Mouse (Mus musculus) stomach, postnatal 0 days (tissue): ENCODE measurements around the gene Rps2. TPM values are rescaled to one million over a fixed set of nuclear protein-coding genes. Genes with fewer than 3 reads are reported as not detected.

ENCODE experiments used
- ATAC-seq: fragments of 200-750 bp; cut with Nextera tagmentation; 2 replicates; pipeline ENCODE4 v1.8.0; 2017; ENCODE audit not compliant: low FRiP score, low TSS enrichment
- DNase-seq: peaks from one replicate; pipeline ENCODE4 v3.0.0-alpha.2; 2016; ENCODE audit warnings: low spot score
- H3K27ac ChIP-seq: fragments of 300-500 bp; sonication (generic); replicated peaks from 2 replicates; pipeline ENCODE4 v1.5.1; 2014; ENCODE audit warnings: mild to moderate bottlenecking, control low read depth
- H3K27me3 ChIP-seq: fragments of 300-500 bp; sonication (generic); 2 replicates; pipeline ENCODE4 v1.6.1; 2014; ENCODE audit warnings: low read length; ENCODE audit not compliant: control insufficient read depth, insufficient read depth
- H3K36me3 ChIP-seq: fragments of 300-500 bp; sonication (generic); 2 replicates; pipeline ENCODE4 v1.6.1; 2014; ENCODE audit warnings: low read length, mixed read lengths; ENCODE audit not compliant: control insufficient read depth, insufficient read depth
- H3K4me1 ChIP-seq: fragments of 300-500 bp; sonication (generic); replicated peaks from 2 replicates; pipeline ENCODE4 v1.6.1; 2014; ENCODE audit warnings: antibody characterized with exemption; ENCODE audit not compliant: control insufficient read depth, insufficient read depth
- H3K4me2 ChIP-seq: fragments of 300-500 bp; sonication (generic); replicated peaks from 2 replicates; pipeline ENCODE4 v1.6.1; 2014; ENCODE audit warnings: low read depth, mild to moderate bottlenecking, control low read depth, moderate library complexity
- H3K4me3 ChIP-seq: fragments of 300-500 bp; sonication (generic); 2 replicates; pipeline ENCODE4 v1.5.1; 2014; ENCODE audit warnings: low read depth, low read length, control low read depth
- H3K9ac ChIP-seq: fragments of 300-500 bp; sonication (generic); 2 replicates; pipeline ENCODE4 v1.6.1; 2014; ENCODE audit warnings: mild to moderate bottlenecking, low read length, control low read depth, mixed read lengths
- H3K9me3 ChIP-seq: fragments of 300-500 bp; sonication (generic); 2 replicates; pipeline ENCODE4 v1.6.1; 2016; ENCODE audit warnings: low read length; ENCODE audit not compliant: control insufficient read depth
- CTCF ChIP-seq: IDR thresholded peaks from 2 replicates; pipeline ENCODE4 v1.5.1; 2016; ENCODE audit warnings: antibody characterized with exemption, low read depth, mild to moderate bottlenecking, moderate library complexity
- EP300 ChIP-seq: optimal IDR thresholded peaks from 2 replicates; pipeline ENCODE3; 2016; ENCODE audit warnings: antibody characterized with exemption
- WGBS: fragments of 180-500 bp; shearing (Covaris S2); extraction: QIAGEN DNeasy Blood & Tissue Kit; methylation state at CpG from one replicate; pipeline ENCODE4 v1.1.7; 2014; 5-methylcytosine and 5-hydroxymethylcytosine counted together
- polyA plus RNA-seq: library from polyadenylated mRNA; unstranded; fragments of >200 nt; fragmentation: Nextera tagmentation; extraction: Ambion mirVana; gene quantifications from 2 replicates; pipeline ENCODE4 v1.2.1, GENCODE M21; 2015

Gene Rps2
- polyA plus RNA-seq, 1 experiment from 2014 or later = 1,135 TPM

- H3K4me2 ChIP-seq = no peak overlapping the region
- no peaks in the 10 kb centered on the region for H3K27me3 ChIP-seq
- DNase-seq (no peak), ATAC-seq (no peak)
- H3K4me3 ChIP-seq = no peak overlapping the region
- no peaks in the 10 kb centered on the region for H3K9me3 ChIP-seq
- H3K27ac ChIP-seq = peak overlapping the region; percentile 87; the same call in 1 of the 2 replicates
- no peak overlapping the region for H3K9ac ChIP-seq
- whole genome bisulfite sequencing = 83% methylated on average over 7 of the region's 7 CpGs
- TF ChIP-seq EP300 = no peak
- no peak for TF ChIP-seq CTCF
- no peaks in the 10 kb centered on the region for H3K36me3 ChIP-seq
- peaks cover 7% of the 10 kb centered on the region; the same call in 1 of the 2 replicates for H3K4me1 ChIP-seq
These were observed 17.5 kb downstream of the Rps2 start for GRCm38 (mm10) chr17:24735446-24735845.

- DNase-seq (peak; percentile 98), ATAC-seq (peak; percentile 96)
- Histone ChIP-seq H3K27me3 (no peaks in the 10 kb centered on the region), H3K36me3 (peaks cover 5% of the 10 kb centered on the region; the same call in 1 of the 2 replicates), H3K4me3 (peak within 1 kb of the TSS; percentile 65), H3K27ac (peak within 1 kb of the TSS; percentile 87), H3K9me3 (no peaks in the 10 kb centered on the region), H3K4me2 (peak within 1 kb of the TSS; percentile 87), H3K9ac (peak within 1 kb of the TSS; percentile 79), H3K4me1 (peaks cover 7% of the 10 kb centered on the region; the same call in 1 of the 2 replicates)
- TF ChIP-seq CTCF (0 out of 2 replicates have a peak, but pooled peaks have one; percentile 1), EP300 (no peak)
- 1% methylated on average over 29 of the region's 29 CpGs for WGBS
These were observed 18.6 kb downstream of the Rps2 start, which contains the start of gene Msrb1 for GRCm38 (mm10) chr17:24736330-24737051. Msrb1 (plus strand) TSS chr17:24736642.

- peak overlapping the region; percentile 87 for H3K4me2 ChIP-seq
- 16% methylated on average over 8 of the region's 8 CpGs for WGBS
- peak overlapping the region; percentile 79 for H3K9ac ChIP-seq
- H3K36me3 ChIP-seq = peaks cover 11% of the 10 kb centered on the region; the same call in 1 of the 2 replicates
- no peaks in the 10 kb centered on the region for H3K9me3 ChIP-seq
- peak overlapping the region; percentile 65 for H3K4me3 ChIP-seq
- TF ChIP-seq EP300 (no peak), CTCF (peak; percentile 50)
- ATAC-seq (no peak), DNase-seq (no peak)
- peaks cover 7% of the 10 kb centered on the region; the same call in 1 of the 2 replicates for H3K4me1 ChIP-seq
- H3K27ac ChIP-seq = peak overlapping the region; percentile 83
- no peaks in the 10 kb centered on the region for H3K27me3 ChIP-seq
These were observed 19.4 kb downstream of the Rps2 start for GRCm38 (mm10) chr17:24737135-24737810.

GRCm38 (mm10) chr17:24738238-24738637, 20.3 kb downstream of the Rps2 start:
- Histone ChIP-seq H3K27me3 (no peaks in the 10 kb centered on the region), H3K4me3 (no peak overlapping the region), H3K27ac (no peak overlapping the region), H3K36me3 (peaks cover 11% of the 10 kb centered on the region; the same call in 1 of the 2 replicates), H3K9me3 (no peaks in the 10 kb centered on the region), H3K4me1 (peaks cover 7% of the 10 kb centered on the region; the same call in 1 of the 2 replicates), H3K4me2 (0 out of 2 replicates have a peak overlapping the region, but pooled peaks have one; percentile 17), H3K9ac (no peak overlapping the region)
- 66% methylated on average over 4 of the region's 4 CpGs for WGBS
- no peak; the same call in 1 of the 2 replicates for ATAC-seq
- DNase-seq = peak; percentile 75
- no peak for TF ChIP-seq EP300
- no peak for TF ChIP-seq CTCF

GRCm38 (mm10) chr17:24739926-24740325, 22.0 kb downstream of the Rps2 start:
- no peaks in the 10 kb centered on the region for H3K27me3 ChIP-seq
- DNase-seq (no peak), ATAC-seq (no peak)
- H3K27ac ChIP-seq = no peak overlapping the region
- H3K4me2 ChIP-seq = no peak overlapping the region
- H3K9ac ChIP-seq = no peak overlapping the region
- H3K9me3 ChIP-seq = no peaks in the 10 kb centered on the region
- TF ChIP-seq EP300 (no peak), CTCF (no peak)
- 53% methylated on average over 8 of the region's 8 CpGs for WGBS
- peaks cover 7% of the 10 kb centered on the region; the same call in 1 of the 2 replicates for H3K4me1 ChIP-seq
- no peak overlapping the region for H3K4me3 ChIP-seq
- H3K36me3 ChIP-seq = peaks cover 11% of the 10 kb centered on the region; the same call in 1 of the 2 replicates
